Mouse (Mus musculus) v-Abl transformed pro-B cells (cell line): ENCODE results near the gene Col26a1.

Source experiments
- in situ Hi-C, 2 experiments: fragments of 400-800 bp; cut with MboI; formaldehyde crosslinking; loops; one replicate each; pipeline ENCODE4 v1.15.1; 2025; ENCODE audit not compliant: unreplicated experiment in 2 of 2

The Col26a1 gene

DNA sequence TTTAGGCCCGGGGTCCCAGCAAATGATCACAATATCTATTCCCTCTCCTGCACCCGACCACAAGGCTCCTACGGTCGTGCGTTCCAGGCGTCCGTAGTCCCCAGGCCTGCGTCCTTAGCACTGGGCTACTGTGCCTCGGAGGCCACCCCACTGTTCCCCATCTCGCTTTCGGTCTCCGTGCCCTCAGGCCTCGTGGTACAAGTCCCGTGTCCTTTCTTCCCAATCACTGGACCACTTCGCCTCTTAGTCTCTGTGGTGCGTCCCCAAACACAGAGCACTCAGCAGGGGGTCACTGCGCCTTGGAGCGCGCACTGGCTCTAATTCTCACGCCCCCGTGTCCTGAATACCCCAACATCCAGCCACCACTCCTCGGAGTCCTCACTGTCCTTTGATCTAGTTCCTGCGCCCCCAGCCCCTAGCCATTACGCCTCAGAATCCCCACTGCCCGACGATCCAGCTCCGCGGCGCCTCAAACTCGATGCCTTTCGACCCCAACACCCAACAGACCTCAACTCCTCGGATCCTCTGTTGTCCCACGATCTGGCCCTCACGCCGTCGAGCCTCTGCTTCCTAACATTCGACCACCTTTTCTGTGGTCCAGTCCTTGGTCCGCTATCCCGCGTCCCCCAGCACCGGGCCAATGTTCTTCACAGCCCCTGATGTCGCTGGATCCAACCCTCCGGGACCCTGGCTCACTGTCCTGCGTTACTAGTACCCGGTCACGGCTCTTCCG is 788 bp downstream of the Col26a1 start:
- in situ Hi-C loops: loop anchor here (5.0 to 10.0 kb wide), 3 partner anchors 40 to 787 kb away; no protein-coding TSS in a partner anchor

GRCm38 (mm10) chr5:136881380-136882009 is 1.5 kb downstream of the Col26a1 start:
- in situ Hi-C loops: loop anchor here (5.0 to 10.0 kb wide), 3 partner anchors 39 to 787 kb away; no protein-coding TSS in a partner anchor

- in situ Hi-C loops: loop anchor here (5.0 to 10.0 kb wide), 3 partner anchors 38 to 785 kb away; no protein-coding TSS in a partner anchor
Measured at GRCm38 (mm10) chr5:136880101-136880500, 2.9 kb downstream of the Col26a1 start.

DNA sequence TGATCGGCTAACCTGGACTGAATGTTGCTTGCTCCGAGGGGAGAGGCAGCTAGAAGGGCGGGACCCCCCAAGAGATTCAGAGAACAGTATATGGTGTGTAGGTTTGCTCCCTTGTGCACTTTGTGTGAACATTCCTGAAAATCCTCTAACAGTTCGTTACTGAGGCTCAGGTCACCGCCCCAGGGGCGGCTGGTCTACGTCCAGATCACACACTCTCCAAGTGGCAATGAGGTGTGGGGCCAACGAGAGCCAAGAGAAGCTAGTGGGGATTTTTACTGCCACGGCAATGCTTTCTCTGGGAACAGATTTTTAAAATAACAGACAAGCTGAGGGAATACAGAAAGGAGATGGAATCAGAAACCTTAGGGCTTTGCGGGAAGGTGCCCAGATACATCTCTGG is 8.7 kb downstream of the Col26a1 start:
- in situ Hi-C loops: no loop called here

- in situ Hi-C loops: no loop called here
Measured at GRCm38 (mm10) chr5:136872417-136872816, 10.6 kb downstream of the Col26a1 start.

DNA sequence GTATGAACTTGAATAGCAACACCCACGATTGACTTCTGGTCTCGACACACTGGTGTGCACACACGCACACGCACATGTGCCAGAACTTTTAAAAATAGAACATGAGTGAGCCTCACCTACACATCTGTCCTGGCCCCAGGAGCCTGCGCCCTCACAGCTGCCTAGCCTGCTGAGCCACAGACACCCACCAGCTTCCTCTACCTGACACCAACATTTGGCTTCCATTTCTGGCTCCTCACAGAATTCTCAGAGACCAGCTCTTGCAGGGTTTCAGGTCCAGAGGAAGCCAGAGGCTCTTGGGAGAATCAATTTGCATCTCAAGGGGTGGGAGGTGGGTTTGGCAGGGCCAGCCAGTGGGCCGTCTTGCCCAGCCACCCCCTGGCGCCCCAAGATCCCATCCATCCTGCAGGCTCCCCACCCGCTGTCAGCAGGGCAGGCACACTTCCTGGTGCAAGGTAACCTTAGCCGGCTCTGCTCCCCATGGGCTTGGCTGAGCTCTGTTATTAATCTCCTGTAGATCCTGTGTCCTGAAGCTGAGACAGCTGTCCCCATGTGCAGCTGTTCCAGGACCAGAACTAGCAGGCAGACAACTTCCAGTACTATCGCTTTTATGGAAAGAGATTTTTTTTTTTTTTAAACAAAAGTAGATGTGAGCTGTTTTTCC is 13.4 kb downstream of the Col26a1 start:
- in situ Hi-C loops: no loop called here

- in situ Hi-C loops: no loop called here
Measured at GRCm38 (mm10) chr5:136867706-136868105, 15.3 kb downstream of the Col26a1 start.

DNA sequence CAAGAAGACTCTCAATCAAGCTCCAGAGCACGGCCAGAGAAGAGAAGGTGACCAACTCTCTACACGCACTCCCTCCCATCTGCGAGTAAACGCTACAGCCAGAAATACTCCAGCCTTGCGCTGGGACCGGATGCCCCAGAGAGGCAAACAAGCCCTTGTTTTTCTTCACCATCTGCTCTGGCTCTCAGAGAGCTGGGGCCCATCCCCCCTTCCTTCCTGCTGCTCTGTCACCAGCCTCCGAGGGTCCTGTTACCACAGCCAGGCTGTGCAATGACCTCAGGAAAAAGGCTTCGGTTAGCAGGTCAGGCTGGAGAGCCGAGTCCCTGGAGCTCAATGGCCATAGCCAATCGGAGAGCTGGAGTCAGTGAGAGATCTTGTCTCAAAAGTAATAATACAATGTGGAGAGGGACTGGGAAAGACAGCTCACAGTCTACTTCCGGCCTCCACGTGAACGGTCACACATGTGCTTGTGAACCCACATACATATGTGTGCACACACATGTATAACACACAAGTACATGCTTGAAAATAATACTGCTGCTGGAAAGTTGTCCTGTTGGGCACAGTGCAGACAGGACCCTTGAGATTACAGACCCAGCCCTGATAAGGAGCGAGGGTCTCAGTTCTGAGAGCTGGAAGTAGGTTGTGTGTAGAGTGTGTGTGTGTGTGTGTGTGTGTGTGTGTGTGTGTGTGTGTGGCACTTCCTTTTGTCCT is 18.9 kb downstream of the Col26a1 start:
- in situ Hi-C loops: no loop called here

GRCm38 (mm10) chr5:136863276-136863675 is 19.7 kb downstream of the Col26a1 start:
- in situ Hi-C loops: no loop called here

DNA sequence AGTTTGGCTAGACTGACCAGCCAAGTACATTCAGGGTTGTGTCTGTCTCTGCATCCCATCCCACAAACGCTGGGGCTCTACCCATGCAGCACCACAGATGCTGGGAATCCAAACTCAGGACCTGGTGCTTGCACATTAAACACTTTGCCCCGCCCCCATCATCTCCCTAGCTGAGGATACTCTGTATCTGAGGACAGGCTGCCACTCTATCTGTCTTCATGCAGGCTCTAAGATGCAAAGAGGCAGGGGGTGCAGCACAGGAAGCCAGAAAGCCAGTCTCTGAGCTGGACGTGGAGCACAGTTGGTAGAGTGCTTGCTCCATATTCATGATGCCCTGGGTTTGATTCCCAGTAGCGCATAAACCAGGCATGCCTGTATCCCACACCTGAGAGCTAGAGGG is 20.2 kb downstream of the Col26a1 start:
- in situ Hi-C loops: no loop called here

GRCm38 (mm10) chr5:136861191-136861940 is 21.6 kb downstream of the Col26a1 start:
- in situ Hi-C loops: no loop called here

DNA sequence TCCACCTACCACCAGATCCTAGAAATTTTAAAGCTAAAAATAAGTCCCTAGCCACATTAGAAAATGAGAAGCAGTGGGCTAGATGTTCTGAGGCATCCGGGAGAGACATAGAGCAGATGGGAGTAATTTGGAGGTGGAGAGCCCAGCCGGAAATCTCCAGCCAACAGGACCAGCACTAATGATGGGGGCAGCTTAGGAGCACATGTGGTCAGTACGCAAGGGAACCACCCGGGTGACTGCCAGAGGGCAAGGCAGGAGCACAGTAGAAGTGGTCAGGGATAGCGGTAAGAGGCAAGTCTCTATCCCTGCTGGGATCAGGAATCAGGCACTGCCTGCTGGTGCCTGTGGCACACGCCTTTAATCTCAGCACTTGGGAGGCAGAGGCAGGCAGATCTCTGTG is 32.3 kb downstream of the Col26a1 start:
- in situ Hi-C loops: no loop called here

GRCm38 (mm10) chr5:136846385-136847264 is 36.4 kb downstream of the Col26a1 start:
- in situ Hi-C loops: no loop called here

- in situ Hi-C loops: loop anchor here (5.0 kb wide), 1 partner anchor 38 kb away; the partner anchor contains the start of gene Col26a1 (in 2 of the 2)
Measured at GRCm38 (mm10) chr5:136843930-136844329, 39.1 kb downstream of the Col26a1 start.

DNA sequence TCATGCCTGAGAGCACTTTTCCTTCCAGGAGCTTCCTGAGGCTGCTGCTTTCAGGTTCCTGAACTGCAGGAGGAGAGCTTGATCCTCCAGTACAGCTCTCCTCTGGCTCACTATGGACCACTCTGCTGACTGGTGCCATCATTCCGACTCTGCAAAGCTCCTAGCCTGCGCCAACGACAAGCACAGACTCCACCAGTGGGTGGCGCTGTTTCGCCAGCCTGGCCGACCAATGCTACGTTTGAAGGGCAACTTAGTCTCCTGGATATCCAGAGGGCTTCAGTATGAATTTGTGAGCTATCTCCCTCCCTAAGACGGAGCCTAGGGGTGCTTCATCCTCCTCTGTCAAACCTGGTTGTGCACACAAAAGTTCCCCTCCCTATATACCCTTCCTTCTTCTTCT is 43.0 kb downstream of the Col26a1 start:
- in situ Hi-C loops: loop anchor here (5.0 kb wide), 1 partner anchor 42 kb away; the partner anchor contains the start of gene Col26a1 (in 2 of the 2)

- in situ Hi-C loops: no loop called here
Measured at GRCm38 (mm10) chr5:136833053-136833452, 50.0 kb downstream of the Col26a1 start.

DNA sequence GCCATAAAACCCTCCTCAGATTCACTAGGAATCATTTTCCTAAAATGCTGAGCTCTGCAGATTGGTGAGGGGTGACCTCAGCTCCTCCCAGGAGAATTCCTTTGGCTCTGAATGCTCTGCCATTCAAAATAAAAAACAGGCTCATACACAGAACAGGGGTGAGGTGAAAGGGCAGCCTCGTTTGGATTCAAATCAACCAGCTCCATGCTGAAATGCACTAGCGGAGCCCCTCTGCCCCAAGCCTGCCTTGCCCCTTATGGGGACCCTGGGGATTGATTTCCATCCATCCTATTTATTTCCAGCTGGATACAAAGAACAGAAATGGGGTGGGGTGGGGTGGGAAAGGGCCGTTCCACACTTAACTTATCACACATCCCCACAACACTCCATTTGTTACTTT is 52.9 kb downstream of the Col26a1 start:
- in situ Hi-C loops: no loop called here

GRCm38 (mm10) chr5:136821971-136822370 is 61.0 kb downstream of the Col26a1 start:
- in situ Hi-C loops: no loop called here

GRCm38 (mm10) chr5:136820911-136821310 is 62.1 kb downstream of the Col26a1 start:
- in situ Hi-C loops: no loop called here
